In genomic region chr17:43000598-43000997, GRCm38 (mm10) we compare ENCODE assay signal across 29 mouse cellular contexts.
"Had no signal": no experiment of that assay in that cellular context is flagged by ENCODE, and none has a peak within 500 bp of the region (broad histone marks: within the 10 kb centered on the region; RNA-seq: fewer than 3 reads in every experiment).

No protein-coding gene starts in this region.

- H3K4me3 ChIP-seq: embryonic facial prominence, embryonic 10.5 days; embryonic facial prominence, embryonic 12.5 days; embryonic facial prominence, embryonic 13.5 days; embryonic facial prominence, embryonic 15.5 days; erythroblast, embryonic 14.5 days; forebrain, embryonic 10.5 days; forebrain, embryonic 12.5 days; forebrain, embryonic 13.5 days; forebrain, embryonic 15.5 days; gastrocnemius, adult 2 months; heart, adult 2 months had no signal

- H3K9me3 ChIP-seq: embryonic facial prominence, embryonic 10.5 days; embryonic facial prominence, embryonic 12.5 days; embryonic facial prominence, embryonic 13.5 days; embryonic facial prominence, embryonic 15.5 days; forebrain, embryonic 10.5 days; forebrain, embryonic 12.5 days; forebrain, embryonic 13.5 days; forebrain, embryonic 15.5 days had no signal

- H3K27me3 ChIP-seq: embryonic facial prominence, embryonic 12.5 days; embryonic facial prominence, embryonic 13.5 days; embryonic facial prominence, embryonic 15.5 days; forebrain, embryonic 12.5 days; forebrain, embryonic 13.5 days; forebrain, embryonic 15.5 days had no signal

- ATAC-seq: forebrain, embryonic 13.5 days; forebrain, embryonic 14.5 days; forebrain, embryonic 15.5 days; forebrain, embryonic 16.5 days; forebrain, postnatal 0 days had no signal

- H3K4me1 ChIP-seq: embryonic facial prominence, embryonic 10.5 days; embryonic facial prominence, embryonic 12.5 days; embryonic facial prominence, embryonic 15.5 days; forebrain, embryonic 10.5 days; forebrain, embryonic 12.5 days; forebrain, embryonic 13.5 days; forebrain, embryonic 15.5 days had no signal

- DNase-seq: cerebellum, adult 2 months; cerebellum, adult 8-10 months; cerebellum, adult 9-10 months; cerebellum, adult 9-11 months; cerebellum, postnatal 10 days; cerebellum, postnatal 14 days; cerebellum, postnatal 25 days; cerebellum, postnatal 36 days; embryo, embryonic 11 days; forebrain, postnatal 0 days; gastrocnemius, adult 2 months; gastrocnemius, postnatal 10 days; gastrocnemius, postnatal 14 days; gastrocnemius, postnatal 25 days; gastrocnemius, postnatal 36 days; heart, adult 11 months; heart, adult 18-20 months; heart, adult 2 months had no signal

- H3K27ac ChIP-seq: embryonic facial prominence, embryonic 10.5 days; embryonic facial prominence, embryonic 12.5 days; embryonic facial prominence, embryonic 13.5 days; embryonic facial prominence, embryonic 15.5 days; forebrain, embryonic 10.5 days; forebrain, embryonic 12.5 days; forebrain, embryonic 13.5 days; forebrain, embryonic 15.5 days; gastrocnemius, adult 2 months; heart, adult 2 months had no signal

- H3K9ac ChIP-seq: embryonic facial prominence, embryonic 12.5 days; embryonic facial prominence, embryonic 13.5 days; embryonic facial prominence, embryonic 15.5 days; forebrain, embryonic 12.5 days; forebrain, embryonic 13.5 days; forebrain, embryonic 15.5 days; forebrain, postnatal 0 days had no signal

- H3K4me2 ChIP-seq: embryonic facial prominence, embryonic 12.5 days; embryonic facial prominence, embryonic 13.5 days; embryonic facial prominence, embryonic 15.5 days; forebrain, embryonic 12.5 days; forebrain, embryonic 13.5 days; forebrain, embryonic 15.5 days had no signal

- H3K36me3 ChIP-seq: embryonic facial prominence, embryonic 10.5 days; embryonic facial prominence, embryonic 12.5 days; embryonic facial prominence, embryonic 13.5 days; embryonic facial prominence, embryonic 15.5 days; forebrain, embryonic 10.5 days; forebrain, embryonic 12.5 days; forebrain, embryonic 15.5 days had no signal
